Mouse (Mus musculus) liver, embryonic 12.5 days (tissue): Measurements from ENCODE around the gene Irf4. TPM values are rescaled to one million over a fixed set of nuclear protein-coding genes. Genes with fewer than 3 reads are reported as not detected.

ENCODE experiments used
- ATAC-seq: fragments of 200-750 bp; cut with Nextera tagmentation; 2 replicates; pipeline ENCODE4 v1.8.0; 2017; ENCODE audit warnings: moderate number of reproducible peaks, mild to moderate bottlenecking, moderate library complexity
- H3K27ac ChIP-seq: fragments of 300-500 bp; sonication (generic); 2 replicates; pipeline ENCODE4 v1.5.1; 2016; ENCODE audit warnings: mild to moderate bottlenecking
- H3K27me3 ChIP-seq: fragments of 300-500 bp; sonication (generic); replicated peaks from 2 replicates; pipeline ENCODE4 v1.6.1; 2016; ENCODE audit warnings: mild to moderate bottlenecking, moderate library complexity
- H3K36me3 ChIP-seq: fragments of 300-500 bp; sonication (generic); 2 replicates; pipeline ENCODE4 v1.6.1; 2016; ENCODE audit warnings: mild to moderate bottlenecking, moderate library complexity
- H3K4me1 ChIP-seq: fragments of 300-500 bp; sonication (generic); 2 replicates; pipeline ENCODE4 v1.6.1; 2016
- H3K4me2 ChIP-seq: fragments of 300-500 bp; sonication (generic); 2 replicates; pipeline ENCODE4 v1.6.1; 2016; ENCODE audit warnings: mild to moderate bottlenecking, moderate library complexity
- H3K4me3 ChIP-seq: fragments of 300-500 bp; sonication (generic); 2 replicates; pipeline ENCODE4 v1.5.1; 2016; ENCODE audit warnings: mild to moderate bottlenecking, moderate library complexity
- H3K9ac ChIP-seq: fragments of 300-500 bp; sonication (generic); 2 replicates; pipeline ENCODE4 v1.6.1; 2016; ENCODE audit warnings: mild to moderate bottlenecking, moderate library complexity
- H3K9me3 ChIP-seq: fragments of 300-500 bp; sonication (generic); replicated peaks from 2 replicates; pipeline ENCODE4 v1.6.1; 2016; ENCODE audit warnings: mild to moderate bottlenecking, moderate library complexity
- WGBS: fragments of 180-500 bp; shearing (Covaris S2); methylation state at CpG from one replicate; pipeline ENCODE4 v1.1.7; 2016; ENCODE audit not compliant: insufficient replicate concordance; 5-methylcytosine and 5-hydroxymethylcytosine counted together
- polyA plus RNA-seq: library from polyadenylated mRNA; unstranded; fragments of >200 nt; fragmentation: Nextera tagmentation; extraction: Ambion mirVana; gene quantifications from 2 replicates; pipeline ENCODE4 v1.2.1, GENCODE M21; 2016

Irf4 gene
- polyA plus RNA-seq, 1 experiment from 2014 or later: not detected

DNA sequence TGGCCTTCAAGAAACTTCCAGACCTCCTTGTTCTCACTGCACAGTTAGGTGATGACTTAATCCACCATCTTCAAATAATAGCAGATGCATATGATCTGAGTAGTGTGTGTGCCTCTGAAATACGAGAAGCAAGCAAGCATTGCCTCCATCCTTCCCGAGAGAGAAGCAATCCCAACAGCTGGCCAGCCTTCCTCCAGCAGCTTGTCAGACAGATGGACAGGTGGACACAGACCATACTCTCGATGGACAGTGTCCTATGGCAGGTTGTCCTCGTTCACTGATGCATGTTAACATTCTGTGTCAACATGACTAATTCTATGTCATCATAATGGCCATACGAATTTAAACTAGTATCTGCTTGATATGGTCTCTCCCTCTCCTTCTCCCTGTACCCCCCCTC, 25.8 kb upstream of the Irf4 start:
- H3K9ac ChIP-seq: no peak overlapping the region
- no peaks in the 10 kb centered on the region for H3K4me1 ChIP-seq
- ATAC-seq: no peak
- no peaks in the 10 kb centered on the region for H3K36me3 ChIP-seq
- no peak overlapping the region for H3K4me2 ChIP-seq
- WGBS: 39% methylated on average over 5 of the region's 5 CpGs
- H3K9me3 ChIP-seq: no peaks in the 10 kb centered on the region
- no peaks in the 10 kb centered on the region for H3K27me3 ChIP-seq
- H3K27ac ChIP-seq: no peak overlapping the region
- H3K4me3 ChIP-seq: no peak overlapping the region

GRCm38 (mm10) chr13:30723858-30724257, 25.2 kb upstream of the Irf4 start:
- Histone ChIP-seq H3K9ac (no peak overlapping the region), H3K4me2 (no peak overlapping the region), H3K4me3 (no peak overlapping the region), H3K27ac (no peak overlapping the region), H3K36me3 (no peaks in the 10 kb centered on the region), H3K27me3 (no peaks in the 10 kb centered on the region), H3K4me1 (no peaks in the 10 kb centered on the region), H3K9me3 (no peaks in the 10 kb centered on the region)
- WGBS: 44% methylated on average over 8 of the region's 8 CpGs
- no peak for ATAC-seq

DNA sequence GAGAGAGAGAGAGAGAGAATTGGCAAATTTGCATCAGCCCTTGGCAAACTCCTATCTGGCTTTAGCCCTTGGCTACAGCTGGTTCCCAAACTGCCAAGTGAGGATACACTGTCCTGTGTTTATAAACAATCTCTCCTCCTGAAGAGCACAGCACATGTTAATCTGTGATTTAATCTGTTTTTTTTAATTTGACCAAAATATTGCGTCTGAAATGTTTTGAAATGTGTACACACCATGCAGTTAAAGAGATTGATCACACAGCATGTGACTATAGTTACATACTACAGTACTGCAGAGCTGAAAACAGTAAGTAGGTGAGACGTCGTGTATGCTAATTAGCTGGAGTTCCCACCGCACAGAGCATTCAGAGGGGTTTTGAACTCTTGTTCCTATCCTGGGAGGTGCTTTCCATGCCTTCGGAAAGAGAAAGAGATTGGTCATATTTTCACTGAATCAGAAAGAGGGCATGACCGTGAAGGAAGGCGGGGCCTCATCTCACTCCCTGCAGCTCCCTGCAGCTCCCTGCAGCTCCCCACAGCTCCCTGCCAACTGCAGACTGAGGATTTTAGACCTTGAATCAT, 24.2 kb upstream of the Irf4 start:
- H3K4me2 ChIP-seq: no peak overlapping the region
- H3K4me3 ChIP-seq: no peak overlapping the region
- no peak overlapping the region for H3K9ac ChIP-seq
- no peaks in the 10 kb centered on the region for H3K9me3 ChIP-seq
- no peaks in the 10 kb centered on the region for H3K36me3 ChIP-seq
- H3K27me3 ChIP-seq: no peaks in the 10 kb centered on the region
- no peak overlapping the region for H3K27ac ChIP-seq
- 36% methylated on average over 7 of the region's 7 CpGs for WGBS
- no peak for ATAC-seq
- H3K4me1 ChIP-seq: no peaks in the 10 kb centered on the region

DNA sequence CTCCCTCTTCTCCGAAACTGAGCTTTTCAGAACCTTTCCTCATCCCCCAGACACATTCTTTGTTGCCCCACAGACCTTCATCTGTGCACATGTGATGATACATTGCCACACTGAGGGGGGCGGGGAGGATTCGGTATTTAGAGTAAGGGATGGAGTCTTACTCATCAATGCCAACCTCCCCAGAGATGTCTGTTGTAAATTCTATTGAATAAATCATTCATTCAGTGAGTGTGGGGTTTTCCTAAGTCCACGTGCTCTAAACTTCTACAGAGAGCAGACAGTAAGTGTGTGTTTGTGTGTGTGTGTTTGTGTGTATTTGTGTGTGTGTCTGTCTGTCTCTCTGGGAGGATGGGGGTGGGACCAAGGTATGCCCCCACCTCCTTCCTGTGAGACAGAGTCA, 22.1 kb upstream of the Irf4 start:
- H3K4me3 ChIP-seq: no peak overlapping the region
- no peak overlapping the region for H3K4me2 ChIP-seq
- 68% methylated on average over 4 of the region's 4 CpGs for WGBS
- no peaks in the 10 kb centered on the region for H3K36me3 ChIP-seq
- ATAC-seq: no peak
- no peak overlapping the region for H3K27ac ChIP-seq
- no peaks in the 10 kb centered on the region for H3K9me3 ChIP-seq
- H3K4me1 ChIP-seq: no peaks in the 10 kb centered on the region
- 0 out of 2 replicates have a peak, but pooled peaks cover 4% of the 10 kb centered on the region for H3K27me3 ChIP-seq
- no peak overlapping the region for H3K9ac ChIP-seq

- 0 out of 2 replicates have a peak, but pooled peaks cover 4% of the 10 kb centered on the region for H3K27me3 ChIP-seq
- no peaks in the 10 kb centered on the region for H3K4me1 ChIP-seq
- no peak overlapping the region for H3K27ac ChIP-seq
- no peaks in the 10 kb centered on the region for H3K9me3 ChIP-seq
- no peak overlapping the region for H3K9ac ChIP-seq
- no peak for ATAC-seq
- H3K4me2 ChIP-seq: no peak overlapping the region
- H3K36me3 ChIP-seq: no peaks in the 10 kb centered on the region
- no peak overlapping the region for H3K4me3 ChIP-seq
- WGBS: 63% methylated on average over 7 of the region's 7 CpGs
These were observed 20.9 kb upstream of the Irf4 start for GRCm38 (mm10) chr13:30728155-30728554.

DNA sequence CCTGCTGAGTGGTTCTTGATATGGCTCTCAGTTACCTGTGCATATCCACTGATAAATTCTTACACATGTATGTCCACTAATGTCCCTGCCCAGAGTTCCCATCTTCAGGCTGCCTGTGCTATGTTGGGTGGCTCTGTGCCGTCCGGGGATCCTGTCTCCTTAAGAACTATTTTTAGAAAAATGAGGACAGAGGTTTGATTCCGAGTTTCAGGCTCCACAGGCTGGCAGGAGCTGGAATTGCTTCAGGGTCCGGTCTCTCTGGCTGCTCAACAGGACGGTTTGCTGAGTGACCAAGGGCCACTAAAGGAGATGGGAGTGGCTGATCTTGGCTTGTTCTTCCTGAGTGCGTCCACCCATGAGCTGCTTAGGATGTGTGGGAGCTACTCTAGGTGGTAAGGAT, 19.8 kb upstream of the Irf4 start:
- Histone ChIP-seq H3K27me3 (0 out of 2 replicates have a peak, but pooled peaks cover 4% of the 10 kb centered on the region), H3K9ac (no peak overlapping the region)
- ATAC-seq: no peak

DNA sequence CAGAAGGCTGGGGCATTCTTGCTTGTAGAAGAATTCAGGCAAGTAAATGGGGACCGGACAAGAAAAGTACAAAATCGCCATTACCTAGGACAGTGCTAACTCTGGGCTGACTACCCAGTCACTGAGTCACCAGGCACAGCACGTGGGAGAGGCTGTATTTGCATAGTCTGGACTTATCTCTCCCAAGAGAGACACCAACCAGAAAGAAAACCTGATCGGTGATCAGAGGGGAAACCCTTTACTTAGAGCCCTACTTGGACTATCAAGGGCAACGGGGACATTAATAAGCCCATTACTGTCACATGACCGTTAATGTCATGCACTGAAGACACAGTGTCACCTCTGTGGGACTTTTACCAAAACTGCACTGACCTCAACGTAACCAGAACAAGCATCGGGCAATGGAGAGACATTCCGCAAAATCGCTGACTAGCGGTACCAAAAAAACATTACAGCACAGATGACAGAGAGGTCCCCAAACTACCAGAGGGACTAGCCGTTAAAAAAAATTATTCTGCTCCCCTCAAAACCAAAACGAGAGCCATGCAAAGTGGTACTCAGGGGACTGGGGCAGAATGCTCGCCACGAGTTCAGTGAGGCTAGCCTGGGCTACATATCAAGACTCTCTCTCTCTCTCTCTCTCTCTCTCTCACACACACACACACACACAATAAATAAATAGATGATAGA, 18.8 kb upstream of the Irf4 start:
- Histone ChIP-seq H3K27ac (no peak overlapping the region), H3K27me3 (0 out of 2 replicates have a peak, but pooled peaks cover 4% of the 10 kb centered on the region), H3K4me1 (no peaks in the 10 kb centered on the region), H3K36me3 (no peaks in the 10 kb centered on the region), H3K9ac (no peak overlapping the region), H3K4me3 (no peak overlapping the region), H3K9me3 (no peaks in the 10 kb centered on the region), H3K4me2 (no peak overlapping the region)
- WGBS: 69% methylated on average over 15 of the region's 15 CpGs
- ATAC-seq: no peak

More for the DNA sequence above, 19.8 kb upstream of the Irf4 start:
- H3K36me3 ChIP-seq: no peaks in the 10 kb centered on the region
- no peak overlapping the region for H3K4me3 ChIP-seq
- H3K4me2 ChIP-seq: no peak overlapping the region
- H3K27ac ChIP-seq: no peak overlapping the region
- no peaks in the 10 kb centered on the region for H3K9me3 ChIP-seq
- H3K4me1 ChIP-seq: no peaks in the 10 kb centered on the region
- 51% methylated on average over 6 of the region's 6 CpGs for WGBS

DNA sequence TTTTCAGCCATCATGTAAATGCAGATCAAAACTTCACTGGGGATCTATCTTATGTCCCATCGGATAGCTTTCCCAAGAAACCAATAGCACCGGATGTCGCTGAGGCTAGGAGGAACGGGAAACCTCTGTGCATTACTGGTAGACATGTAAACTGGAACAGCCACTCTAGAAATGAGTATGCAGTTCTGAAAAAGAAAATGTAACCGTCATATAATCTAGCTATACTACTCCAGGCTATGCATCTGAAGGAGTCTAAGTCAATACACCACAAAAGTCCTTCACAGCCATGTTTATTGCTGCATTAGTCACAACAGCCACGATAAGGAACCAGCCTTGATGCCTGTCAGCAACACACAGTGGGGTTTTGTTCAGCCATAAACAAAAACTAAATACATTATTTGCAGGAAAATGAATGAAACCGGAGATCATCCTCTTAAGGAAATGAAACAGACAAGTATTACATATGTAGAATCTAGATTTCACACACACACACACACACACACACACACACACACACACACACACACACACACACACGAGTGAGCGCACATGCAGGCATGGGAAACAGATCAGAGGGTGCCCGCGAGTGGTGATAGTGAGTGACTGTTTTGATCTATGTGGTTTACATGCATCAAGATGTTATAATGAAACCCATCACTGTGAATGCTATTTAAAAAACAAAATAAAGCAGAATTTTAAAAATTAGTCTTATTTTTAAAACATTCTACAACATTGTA, 16.1 kb upstream of the Irf4 start:
- ATAC-seq: no peak
- Histone ChIP-seq H3K4me1 (no peaks in the 10 kb centered on the region), H3K36me3 (no peaks in the 10 kb centered on the region), H3K9ac (no peak overlapping the region), H3K4me3 (no peak overlapping the region), H3K27ac (no peak overlapping the region), H3K27me3 (0 out of 2 replicates have a peak, but pooled peaks cover 4% of the 10 kb centered on the region), H3K9me3 (no peaks in the 10 kb centered on the region), H3K4me2 (no peak overlapping the region)
- WGBS: 76% methylated on average over 11 of the region's 11 CpGs

- no peak overlapping the region for H3K4me3 ChIP-seq
- H3K27ac ChIP-seq: no peak overlapping the region
- H3K36me3 ChIP-seq: no peaks in the 10 kb centered on the region
- no peaks in the 10 kb centered on the region for H3K4me1 ChIP-seq
- no peaks in the 10 kb centered on the region for H3K9me3 ChIP-seq
- ATAC-seq: no peak
- no peak overlapping the region for H3K4me2 ChIP-seq
- 0 out of 2 replicates have a peak, but pooled peaks cover 2% of the 10 kb centered on the region for H3K27me3 ChIP-seq
- 60% methylated on average over 5 of the region's 5 CpGs for WGBS
- H3K9ac ChIP-seq: no peak overlapping the region
These were observed 12.3 kb upstream of the Irf4 start for GRCm38 (mm10) chr13:30736721-30737120.

DNA sequence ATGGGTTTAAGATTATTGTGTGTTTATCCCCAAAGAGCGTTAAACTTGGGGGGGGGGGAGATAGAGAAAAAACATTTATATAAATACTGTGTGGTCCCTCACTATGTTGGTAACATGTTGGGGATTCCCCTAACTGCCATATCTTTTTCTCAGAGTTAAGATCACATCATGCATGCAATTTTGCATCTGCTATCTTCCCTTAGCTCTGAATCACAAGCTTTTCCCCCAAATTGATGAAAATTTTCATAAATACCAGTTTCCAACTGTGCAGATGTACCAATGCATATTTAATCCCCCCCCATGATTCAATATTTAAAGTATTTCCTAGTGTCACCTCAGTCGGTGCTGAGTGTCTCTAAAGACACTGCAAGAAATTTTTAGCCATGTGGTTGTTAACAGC, 11.8 kb upstream of the Irf4 start:
- no peaks in the 10 kb centered on the region for H3K9me3 ChIP-seq
- H3K4me3 ChIP-seq: no peak overlapping the region
- no peaks in the 10 kb centered on the region for H3K27me3 ChIP-seq
- H3K27ac ChIP-seq: no peak overlapping the region
- no peak for ATAC-seq
- no peak overlapping the region for H3K4me2 ChIP-seq
- no peaks in the 10 kb centered on the region for H3K4me1 ChIP-seq
- 59% methylated on average over 2 of the region's 2 CpGs for WGBS
- H3K9ac ChIP-seq: no peak overlapping the region
- no peaks in the 10 kb centered on the region for H3K36me3 ChIP-seq

GRCm38 (mm10) chr13:30738310-30738840, 10.7 kb upstream of the Irf4 start:
- WGBS: 44% methylated on average over 4 of the region's 4 CpGs
- ATAC-seq: no peak
- 0 out of 2 replicates have a peak, but pooled peaks cover 5% of the 10 kb centered on the region for H3K27me3 ChIP-seq

GRCm38 (mm10) chr13:30741172-30741571, 7.9 kb upstream of the Irf4 start:
- Histone ChIP-seq H3K36me3 (no peaks in the 10 kb centered on the region), H3K4me2 (no peak overlapping the region), H3K4me3 (no peak overlapping the region), H3K9me3 (no peaks in the 10 kb centered on the region), H3K4me1 (no peaks in the 10 kb centered on the region), H3K9ac (no peak overlapping the region), H3K27ac (no peak overlapping the region), H3K27me3 (peaks cover 5% of the 10 kb centered on the region; the same call in 1 of the 2 replicates)
- ATAC-seq: no peak
- WGBS: 44% methylated on average over 5 of the region's 5 CpGs

More at GRCm38 (mm10) chr13:30738310-30738840, 10.7 kb upstream of the Irf4 start:
- Histone ChIP-seq H3K4me3 (no peak overlapping the region), H3K4me2 (no peak overlapping the region), H3K4me1 (no peaks in the 10 kb centered on the region), H3K9ac (no peak overlapping the region), H3K9me3 (no peaks in the 10 kb centered on the region), H3K27ac (no peak overlapping the region), H3K36me3 (no peaks in the 10 kb centered on the region)
